Mouse (Mus musculus) small intestine, adult 2 months (tissue): ENCODE data around the gene Tubb2b. TPM values are rescaled to one million over a fixed set of nuclear protein-coding genes. Genes with fewer than 3 reads are reported as not detected.

Experiments used
- H3K27ac ChIP-seq: fragments of 200-500 bp; 2 replicates; pipeline ENCODE4 v1.5.1; 2012; ENCODE audit warnings: low read depth, low read length, control low read depth, inconsistent platforms; ENCODE audit not compliant: insufficient read depth
- H3K27me3 ChIP-seq: fragments of 200-500 bp; 2 replicates; pipeline ENCODE4 v1.6.1; 2012; ENCODE audit warnings: mild to moderate bottlenecking, moderate library complexity, low read length, inconsistent platforms; ENCODE audit not compliant: control insufficient read depth, insufficient read depth
- H3K36me3 ChIP-seq: fragments of 200-500 bp; 2 replicates; pipeline ENCODE4 v1.6.1; 2012; ENCODE audit warnings: mild to moderate bottlenecking, low read length, control low read depth, inconsistent platforms; ENCODE audit not compliant: control insufficient read depth, insufficient read depth
- H3K4me1 ChIP-seq: fragments of 200-500 bp; 2 replicates; pipeline ENCODE4 v1.6.1; 2012; ENCODE audit warnings: low read length, inconsistent platforms, mixed read lengths; ENCODE audit not compliant: control insufficient read depth, insufficient read depth, insufficient read length
- H3K4me3 ChIP-seq: fragments of 200-500 bp; 2 replicates; pipeline ENCODE4 v1.5.1; 2012; ENCODE audit warnings: low read depth, mild to moderate bottlenecking, control low read depth, inconsistent platforms, low read length, moderate library complexity
- CTCF ChIP-seq: fragments of 200-500 bp; IDR thresholded peaks from 2 replicates; pipeline ENCODE4 v1.5.1; 2012; ENCODE audit warnings: low read depth, mild to moderate bottlenecking, control low read depth, inconsistent platforms, low read length, moderate library complexity, mixed read lengths; ENCODE audit not compliant: insufficient replicate concordance, insufficient read length; ENCODE audit errors: extremely low read depth
- POLR2A ChIP-seq: fragments of 200-500 bp; IDR thresholded peaks from 2 replicates; pipeline ENCODE4 v1.6.1; 2012; ENCODE audit warnings: low read depth, mild to moderate bottlenecking, control low read depth, inconsistent platforms, low read length, moderate library complexity
- WGBS: fragments of 180-500 bp; shearing (Covaris S2); methylation state at CpG from one replicate; pipeline ENCODE4 v1.1.7; 2018; 5-methylcytosine and 5-hydroxymethylcytosine counted together
- polyA plus RNA-seq: library from polyadenylated mRNA; depleted of rRNA; stranded (reverse); fragments of >200 nt; gene quantifications from 2 replicates; pipeline ENCODE4 v1.2.3, GENCODE M21; 2012

The Tubb2b gene
- polyA plus RNA-seq, 1 experiment = 12.6 TPM

GRCm38 (mm10) chr13:34106256-34106655, 24.0 kb downstream of the Tubb2b start:
- Histone ChIP-seq H3K4me3 (no peak overlapping the region), H3K27ac (no peak overlapping the region), H3K36me3 (no peaks in the 10 kb centered on the region), H3K4me1 (no peaks in the 10 kb centered on the region), H3K27me3 (no peaks in the 10 kb centered on the region)
- WGBS = 92% methylated on average over 2 of the region's 2 CpGs
- TF ChIP-seq POLR2A = no peak
- no peak for TF ChIP-seq CTCF

- Histone ChIP-seq H3K4me1 (no peaks in the 10 kb centered on the region), H3K27ac (no peak overlapping the region), H3K27me3 (no peaks in the 10 kb centered on the region), H3K4me3 (no peak overlapping the region), H3K36me3 (no peaks in the 10 kb centered on the region)
- 75% methylated on average over 1 of the region's 1 CpGs for WGBS
- no peak for TF ChIP-seq CTCF
- TF ChIP-seq POLR2A = no peak
Observed at GRCm38 (mm10) chr13:34105364-34105763, 24.9 kb downstream of the Tubb2b start.

GRCm38 (mm10) chr13:34101908-34102307, 28.4 kb downstream of the Tubb2b start:
- Histone ChIP-seq H3K27me3 (no peaks in the 10 kb centered on the region), H3K27ac (no peak overlapping the region), H3K36me3 (no peaks in the 10 kb centered on the region), H3K4me3 (no peak overlapping the region), H3K4me1 (no peaks in the 10 kb centered on the region)
- TF ChIP-seq POLR2A (no peak), CTCF (no peak)
- WGBS = 80% methylated on average over 9 of the region's 9 CpGs

DNA sequence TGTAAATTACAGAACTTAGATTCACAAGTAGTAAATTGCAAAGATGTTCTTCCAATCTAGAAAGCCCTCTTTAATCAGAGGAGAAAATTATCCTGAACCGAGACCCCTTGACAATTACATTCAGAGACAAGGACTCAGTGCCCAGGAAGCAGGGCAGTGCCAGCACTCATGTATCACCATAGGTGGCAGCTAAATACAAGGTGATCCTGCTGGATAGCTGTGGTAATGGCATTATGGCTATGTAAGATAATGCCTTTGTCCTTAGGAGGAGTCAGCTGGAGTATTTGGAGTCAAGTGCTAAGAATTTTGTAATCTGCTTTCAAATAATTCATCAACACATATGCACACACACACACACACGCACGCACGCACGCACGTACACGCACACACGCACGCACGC, 29.0 kb downstream of the Tubb2b start:
- TF ChIP-seq CTCF = no peak
- TF ChIP-seq POLR2A = no peak
- no peaks in the 10 kb centered on the region for H3K27me3 ChIP-seq
- WGBS = 96% methylated on average over 10 of the region's 10 CpGs
- H3K27ac ChIP-seq = no peak overlapping the region
- H3K4me3 ChIP-seq = no peak overlapping the region
- H3K36me3 ChIP-seq = no peaks in the 10 kb centered on the region
- no peaks in the 10 kb centered on the region; the same call in 1 of the 2 replicates for H3K4me1 ChIP-seq

DNA sequence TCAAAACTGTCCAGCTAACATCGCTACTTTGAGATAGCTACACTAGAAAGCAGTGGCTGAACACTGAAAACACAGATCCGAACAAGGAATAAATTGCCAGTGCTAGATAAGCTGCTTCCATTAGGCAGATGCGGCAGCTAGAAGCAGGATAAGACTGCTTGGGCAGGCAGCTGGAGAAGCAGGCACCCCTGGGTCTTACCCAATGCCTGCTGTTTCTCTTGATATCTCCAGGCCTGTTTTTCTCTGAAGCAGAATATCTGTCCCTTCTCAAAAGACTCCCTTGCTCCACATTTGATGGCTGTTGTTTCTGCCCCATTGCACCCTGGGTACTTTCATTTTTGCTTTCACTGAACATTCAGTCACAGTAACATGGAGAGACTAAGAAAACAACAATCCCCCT, 29.5 kb downstream of the Tubb2b start:
- no peak overlapping the region for H3K4me3 ChIP-seq
- no peaks in the 10 kb centered on the region for H3K36me3 ChIP-seq
- no peak for TF ChIP-seq CTCF
- no peak for TF ChIP-seq POLR2A
- no peaks in the 10 kb centered on the region for H3K27me3 ChIP-seq
- no peaks in the 10 kb centered on the region; the same call in 1 of the 2 replicates for H3K4me1 ChIP-seq
- no peak overlapping the region for H3K27ac ChIP-seq
- WGBS = 71% methylated on average over 3 of the region's 3 CpGs

- H3K36me3 ChIP-seq = no peaks in the 10 kb centered on the region
- WGBS = 71% methylated on average over 3 of the region's 3 CpGs
- H3K4me3 ChIP-seq = no peak overlapping the region
- peaks cover 1% of the 10 kb centered on the region; the same call in 1 of the 2 replicates for H3K4me1 ChIP-seq
- no peak overlapping the region for H3K27ac ChIP-seq
- no peaks in the 10 kb centered on the region for H3K27me3 ChIP-seq
- no peak for TF ChIP-seq POLR2A
- TF ChIP-seq CTCF = no peak
Observed at GRCm38 (mm10) chr13:34097086-34097485, 33.2 kb downstream of the Tubb2b start.

DNA sequence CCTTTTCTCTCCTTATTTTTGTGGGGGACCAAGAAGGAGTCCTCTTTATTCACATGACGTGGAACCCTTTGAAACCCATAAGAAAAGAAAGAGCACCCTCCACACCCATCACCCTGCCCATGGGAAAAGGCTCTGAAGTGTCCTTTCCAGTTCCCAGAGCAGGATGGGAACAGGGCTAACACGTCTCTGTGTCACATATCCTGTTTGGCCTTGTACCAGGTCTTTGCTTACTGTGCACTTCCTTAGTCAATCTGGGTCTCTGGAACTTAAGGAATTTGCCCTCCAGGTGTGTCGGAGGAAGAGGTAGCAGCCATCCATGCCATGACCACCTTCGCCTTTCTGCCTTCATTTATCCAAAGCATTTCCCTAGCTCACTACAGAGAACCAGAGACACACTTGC, 33.8 kb downstream of the Tubb2b start:
- Histone ChIP-seq H3K4me3 (no peak overlapping the region), H3K4me1 (peaks cover 1% of the 10 kb centered on the region; the same call in 1 of the 2 replicates), H3K27ac (no peak overlapping the region), H3K36me3 (no peaks in the 10 kb centered on the region), H3K27me3 (no peaks in the 10 kb centered on the region)
- no peak for TF ChIP-seq POLR2A
- TF ChIP-seq CTCF = no peak
- 49% methylated on average over 4 of the region's 4 CpGs for WGBS
